Mouse (Mus musculus) leukemia stem cell, adult 10-12 weeks (primary cell): ENCODE data around the gene Actl7a. TPM values are rescaled to one million over a fixed set of nuclear protein-coding genes. Genes with fewer than 3 reads are reported as not detected.

Experiments used
- polyA plus RNA-seq: library from polyadenylated mRNA; stranded (reverse); fragments of >175 nt; gene quantifications from 2 replicates; pipeline ENCODE4 v1.2.3, GENCODE M21; 2012; ENCODE audit warnings: low replicate concordance

Actl7a gene
- not detected in 2 replicates for polyA plus RNA-seq

GRCm38 (mm10) chr4:56743363-56744195 is at the start of gene Actl7a:
Gene Actl7a (plus strand): TSS chr4:56743413.

DNA sequence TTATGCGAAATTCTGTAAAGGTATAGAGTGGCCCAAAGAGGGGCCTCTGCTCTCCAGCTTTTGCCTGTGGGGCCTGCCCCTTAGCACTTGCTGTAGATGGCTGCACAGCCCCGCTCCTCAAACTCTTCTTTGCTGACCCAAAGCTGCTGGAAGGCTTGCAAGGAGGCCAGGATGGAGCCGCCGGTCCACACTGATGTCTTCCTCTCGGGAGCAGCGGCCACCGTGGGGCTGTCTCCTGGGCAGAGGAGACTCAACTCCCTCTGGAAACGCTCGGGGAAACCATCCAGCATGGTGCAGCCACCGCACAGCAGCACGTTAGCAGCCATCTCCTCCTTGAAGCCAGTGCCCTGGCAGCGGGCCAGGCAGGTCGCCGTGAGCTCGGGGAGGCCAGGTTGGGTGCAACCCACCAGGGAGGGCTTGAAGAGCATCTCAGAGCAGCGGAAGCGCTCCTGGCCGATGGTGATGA is 3.2 kb upstream of the Actl7a start, which contains the start of gene Gm26657:
Gene Gm26657 (plus strand): TSS at position 51 of the 466 bp plus-strand sequence.

GRCm38 (mm10) chr4:56741041-56741493 is 2.1 kb upstream of the Actl7a start, which contains the start of gene Actl7b:
Gene Actl7b (minus strand): TSS chr4:56741443.

Other genes starting within 250 kb of the Actl7a start
- gene Gm26657, start 3.3 kb upstream of the Actl7a start, polyA plus RNA-seq = not detected in 2 replicates
- gene Actl7b, start 2.0 kb upstream of the Actl7a start, polyA plus RNA-seq = 0.20 TPM in 2 replicates
- gene Elp1, start 58.9 kb downstream of the Actl7a start, polyA plus RNA-seq = 0.60 and 2.2 TPM in 2 replicates
- 6.5 and 6.7 TPM in 2 replicates for gene Fam206a, start 58.9 kb downstream of the Actl7a start, polyA plus RNA-seq
- 7.8 and 9.3 TPM in 2 replicates for gene Ctnnal1, start 121.8 kb downstream of the Actl7a start, polyA plus RNA-seq
- 1.7 and 3.1 TPM in 2 replicates for gene Tmem245, start 204.0 kb downstream of the Actl7a start, polyA plus RNA-seq
- gene Frrs1l, start 247.0 kb downstream of the Actl7a start, polyA plus RNA-seq = 0.02 TPM in 1 of 2 replicates, not detected in the other